Mouse (Mus musculus) heart, postnatal 0 days (tissue): Measurements from ENCODE around the gene Mroh3.

ENCODE experiments used
- CTCF ChIP-seq: IDR thresholded peaks from 2 replicates; pipeline ENCODE4 v1.5.1; 2016; ENCODE audit warnings: antibody characterized with exemption, control low read depth, low read depth
- EP300 ChIP-seq: IDR thresholded peaks from 2 replicates; pipeline ENCODE4 v1.6.1; 2016; ENCODE audit warnings: antibody characterized with exemption, low read depth

DNA sequence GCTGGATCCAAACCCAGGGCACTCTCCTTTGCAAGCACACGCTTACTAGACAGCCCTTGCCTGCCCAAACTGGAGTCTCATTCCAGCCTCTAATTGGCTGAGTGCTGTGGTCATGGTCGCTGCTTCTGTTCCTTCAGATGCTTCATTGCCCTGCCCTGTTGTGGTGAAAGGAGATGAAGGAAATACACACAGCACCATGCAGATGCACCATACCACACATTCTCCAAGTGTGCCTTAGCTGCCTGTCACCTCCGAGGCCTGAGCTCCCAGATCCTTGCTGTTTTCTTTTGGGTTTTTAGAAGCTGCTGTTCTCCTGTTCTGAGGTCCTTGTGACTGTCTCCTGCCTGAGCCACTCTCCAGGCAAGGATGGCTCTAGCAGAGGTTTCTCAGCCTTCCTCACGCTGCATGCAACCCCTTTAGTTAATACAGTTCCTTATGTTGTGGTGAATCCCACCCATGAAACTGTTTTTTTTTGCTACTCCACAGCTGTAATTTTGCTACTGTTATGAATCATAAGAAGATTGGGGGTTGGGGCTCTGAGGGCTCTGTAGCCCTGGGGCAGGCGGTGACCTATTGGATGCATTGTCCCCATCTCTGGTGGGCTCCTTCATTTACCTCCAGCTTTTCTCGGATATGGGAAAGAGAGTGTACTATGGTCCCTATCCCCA lies 76.7 kb downstream of the Mroh3 start:
- TF ChIP-seq CTCF (no peak), EP300 (no peak)
